Mouse (Mus musculus) T-cell, adult 2 months (primary cell): ENCODE data around the gene Rgsl1.
"Not testable (repeated sequence)": the region's sequence is repeated elsewhere in the genome, so short reads cannot be mapped to it uniquely, and the experiment has no call there.

Experiments used
- DNase-seq: peaks from one replicate; pipeline ENCODE4 v3.0.0; 2022; ENCODE audit warnings: low spot score

The Rgsl1 gene

GRCm38 (mm10) chr1:153844042-153844441, at the start of gene Rgsl1:
Gene Rgsl1, minus strand, starts transcription at chr1:153844142.
- no peak for DNase-seq

- DNase-seq = no peak
Observed at GRCm38 (mm10) chr1:153891442-153891841, 47.5 kb upstream of the Rgsl1 start, which contains the start of gene Teddm1a. Gene Teddm1a, plus strand, starts transcription at chr1:153891742.

- no peak for DNase-seq
Observed at GRCm38 (mm10) chr1:153890121-153890520, 46.2 kb upstream of the Rgsl1 start.

GRCm38 (mm10) chr1:153886024-153886633, 42.2 kb upstream of the Rgsl1 start:
- DNase-seq = no peak

DNA sequence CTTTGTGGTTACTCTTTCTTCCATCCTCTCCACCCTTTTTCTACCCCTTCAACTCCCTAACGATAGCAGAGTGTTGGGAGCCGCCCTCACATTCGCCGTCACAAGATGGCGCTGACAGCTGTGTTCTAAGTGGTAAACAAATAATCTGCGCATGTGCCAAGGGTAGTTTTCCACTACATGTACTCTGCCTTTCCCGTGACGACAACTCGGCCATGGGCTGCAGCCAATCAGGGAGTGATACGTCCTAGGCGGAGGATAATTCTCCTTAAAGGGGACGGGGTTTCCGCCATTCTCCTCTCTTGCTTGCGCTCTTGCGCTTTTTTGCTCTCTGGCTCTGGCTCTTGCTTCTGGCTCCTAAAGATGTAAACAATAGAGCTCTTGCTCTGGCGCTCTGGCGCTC, 36.4 kb upstream of the Rgsl1 start:
- not testable (repeated sequence) for DNase-seq

DNA sequence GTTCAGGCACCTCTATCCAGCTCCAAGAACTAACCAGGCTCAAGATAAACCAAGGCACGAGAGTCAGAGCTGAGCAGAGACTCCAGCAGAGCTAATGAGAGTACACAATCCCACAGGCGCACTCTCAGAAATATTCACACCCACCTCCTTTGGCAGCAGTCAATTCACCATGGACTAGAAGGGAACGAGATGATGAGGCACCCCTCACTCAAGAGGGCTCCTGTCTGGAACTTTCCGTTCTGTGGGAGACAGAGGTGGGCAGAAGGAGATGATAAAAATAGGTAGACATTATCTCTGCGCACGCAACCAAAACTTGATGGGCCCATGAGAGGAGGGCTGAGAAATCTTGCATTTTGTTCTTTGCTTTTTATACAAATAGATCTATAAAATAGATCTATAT, 30.1 kb upstream of the Rgsl1 start, which contains the start of gene Teddm1b:
Teddm1b (plus strand) TSS at position 301 of the 400 bp plus-strand sequence.
- DNase-seq = no peak

DNA sequence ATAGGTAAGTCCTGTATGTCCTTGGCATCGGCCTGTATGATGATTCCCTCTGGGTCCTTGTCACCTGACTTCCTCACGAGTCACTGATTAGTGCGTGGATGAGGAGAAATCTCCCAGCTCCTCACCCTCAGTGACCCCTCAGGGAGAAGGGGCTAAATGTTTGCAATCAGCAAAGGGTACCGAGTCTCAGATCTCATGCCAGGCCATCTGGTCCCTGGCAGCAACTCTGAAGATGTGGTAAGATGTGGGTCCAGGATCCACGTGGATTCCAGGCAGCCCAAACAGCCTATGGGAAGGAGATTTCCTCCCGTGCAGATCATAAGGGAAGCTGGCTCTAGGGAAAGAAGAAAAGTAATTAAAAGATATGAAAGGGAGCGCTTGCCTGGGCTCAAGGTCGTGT, 12.0 kb upstream of the Rgsl1 start:
- DNase-seq = no peak

- peak; percentile 6 for DNase-seq
Observed at GRCm38 (mm10) chr1:153852696-153853095, 8.8 kb upstream of the Rgsl1 start.

GRCm38 (mm10) chr1:153846867-153847266, 2.9 kb upstream of the Rgsl1 start:
- DNase-seq = peak; percentile 45

GRCm38 (mm10) chr1:153846420-153846819, 2.5 kb upstream of the Rgsl1 start:
- no peak for DNase-seq

DNA sequence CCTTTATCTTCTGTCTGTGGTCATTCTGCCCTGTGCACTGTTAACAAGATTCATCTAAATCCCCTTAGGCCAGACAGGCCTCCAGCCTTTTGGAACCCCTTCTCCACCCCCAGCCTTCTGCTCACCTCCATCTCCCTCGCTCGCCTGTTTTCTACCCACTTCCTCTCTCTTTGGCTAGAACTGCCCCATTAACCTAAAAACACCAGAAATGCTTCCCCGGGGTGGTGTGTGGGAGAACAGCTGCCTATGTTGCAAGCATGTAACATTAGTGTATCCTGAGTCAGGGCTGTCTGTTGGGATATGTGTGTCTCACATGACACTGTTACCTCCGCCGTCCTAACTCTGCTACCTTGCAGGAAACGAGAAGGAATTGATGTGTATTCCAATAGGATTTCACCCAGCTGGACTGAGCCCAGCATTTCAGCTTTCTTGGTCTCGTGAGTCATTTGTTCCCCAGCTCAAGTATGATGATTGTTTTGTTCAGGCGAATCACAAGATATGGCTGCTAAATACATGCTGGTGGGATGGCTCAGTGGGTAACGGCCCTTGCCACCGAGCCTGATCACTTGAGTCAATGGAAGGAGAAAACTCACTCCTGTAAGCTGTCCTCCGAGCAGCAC, 1.7 kb downstream of the Rgsl1 start:
- peak; percentile 9 for DNase-seq

DNA sequence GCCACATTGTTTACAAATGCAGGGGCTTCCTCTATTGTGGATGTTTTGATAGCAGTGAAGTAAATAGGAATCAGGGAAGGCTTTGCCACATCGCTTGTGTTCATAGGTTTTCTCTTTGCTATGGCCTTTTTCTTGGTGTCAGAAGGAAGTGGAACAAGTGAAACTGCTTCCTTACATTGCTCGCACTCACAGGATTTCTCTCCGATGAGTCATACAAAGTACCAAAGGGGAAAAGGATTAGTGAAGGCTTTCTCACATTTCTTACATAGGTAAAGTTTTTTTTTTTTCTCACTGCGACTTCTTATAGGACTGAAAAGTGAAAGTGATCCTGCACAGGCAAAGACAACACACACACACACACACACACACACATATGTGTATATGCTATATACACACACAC, 7.9 kb downstream of the Rgsl1 start:
- DNase-seq = no peak

- DNase-seq = no peak
Observed at GRCm38 (mm10) chr1:153830746-153831145, 13.2 kb downstream of the Rgsl1 start.

GRCm38 (mm10) chr1:153820216-153820615, 23.7 kb downstream of the Rgsl1 start:
- no peak for DNase-seq

GRCm38 (mm10) chr1:153814278-153814677, 29.7 kb downstream of the Rgsl1 start:
- no peak for DNase-seq

DNA sequence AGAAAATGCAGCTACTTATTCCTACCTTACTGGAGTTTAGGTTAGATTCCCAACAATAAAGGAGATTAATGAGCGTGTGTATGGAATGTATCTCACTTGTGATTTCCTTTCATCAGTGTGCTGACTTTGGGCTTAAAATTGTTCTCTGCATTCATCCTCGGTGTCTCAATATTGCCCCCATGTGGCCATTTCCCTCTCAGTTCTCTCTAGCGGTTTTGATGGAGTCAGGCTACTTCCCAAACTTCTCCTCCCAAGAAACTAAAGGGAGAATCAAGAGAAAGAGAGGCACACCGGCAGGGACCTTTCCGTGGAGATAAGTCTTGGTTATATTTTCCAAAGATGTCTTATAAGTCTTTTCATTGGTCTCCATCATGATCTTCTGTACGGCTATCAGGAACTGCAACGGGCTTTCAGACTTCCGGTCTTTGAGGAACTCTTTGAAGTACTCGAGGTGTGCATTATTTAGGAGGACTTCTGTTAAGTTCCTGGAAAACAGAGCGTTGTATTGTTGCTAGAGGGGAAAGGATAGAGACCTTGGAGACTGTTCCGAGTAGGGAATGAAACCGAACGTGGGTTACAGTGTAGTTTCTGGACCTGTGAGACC, 36.5 kb downstream of the Rgsl1 start:
- DNase-seq = peak; percentile 29

DNA sequence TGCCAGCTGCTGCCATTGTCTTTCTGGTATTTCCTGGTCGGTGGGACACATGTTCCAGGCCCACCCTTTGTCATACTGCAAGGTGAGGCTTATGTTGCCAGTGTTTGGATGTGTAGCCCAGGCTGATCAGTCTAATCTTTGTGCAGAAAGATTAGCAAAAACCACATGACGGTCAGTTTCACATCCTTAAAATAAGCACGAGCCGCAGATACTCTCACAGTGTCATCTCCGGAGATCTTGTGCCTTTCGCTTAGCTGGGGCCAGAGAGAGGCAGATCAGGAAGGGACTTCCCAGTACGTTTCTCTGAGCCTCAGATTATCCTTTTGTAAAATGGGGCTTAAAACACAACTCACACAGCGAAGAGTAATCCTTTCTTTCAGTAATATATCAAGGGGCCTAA, 40.4 kb downstream of the Rgsl1 start:
- DNase-seq = no peak

- no peak for DNase-seq
Observed at GRCm38 (mm10) chr1:153802691-153803090, 41.3 kb downstream of the Rgsl1 start.

DNA sequence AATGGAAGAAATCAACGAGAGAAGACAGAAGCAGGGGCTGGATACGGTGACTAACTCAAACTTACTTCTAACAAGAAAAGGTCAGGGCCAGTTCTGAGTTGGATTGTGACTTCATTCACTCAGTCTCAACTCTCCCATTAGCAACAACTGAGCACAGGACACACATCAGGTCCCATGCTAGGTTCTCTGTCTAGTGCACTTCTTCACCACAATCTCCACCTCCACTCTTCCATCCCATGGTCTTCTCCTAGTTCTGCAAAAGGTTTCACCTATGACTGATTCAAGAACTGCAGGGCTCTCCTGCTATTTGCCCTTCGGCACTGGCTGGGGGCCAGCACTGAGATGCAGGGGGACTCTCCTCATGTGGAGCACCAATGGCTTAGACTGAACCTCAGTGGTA, 49.7 kb downstream of the Rgsl1 start:
- no peak for DNase-seq

GRCm38 (mm10) chr1:153790708-153791107, 53.2 kb downstream of the Rgsl1 start:
- DNase-seq = no peak

DNA sequence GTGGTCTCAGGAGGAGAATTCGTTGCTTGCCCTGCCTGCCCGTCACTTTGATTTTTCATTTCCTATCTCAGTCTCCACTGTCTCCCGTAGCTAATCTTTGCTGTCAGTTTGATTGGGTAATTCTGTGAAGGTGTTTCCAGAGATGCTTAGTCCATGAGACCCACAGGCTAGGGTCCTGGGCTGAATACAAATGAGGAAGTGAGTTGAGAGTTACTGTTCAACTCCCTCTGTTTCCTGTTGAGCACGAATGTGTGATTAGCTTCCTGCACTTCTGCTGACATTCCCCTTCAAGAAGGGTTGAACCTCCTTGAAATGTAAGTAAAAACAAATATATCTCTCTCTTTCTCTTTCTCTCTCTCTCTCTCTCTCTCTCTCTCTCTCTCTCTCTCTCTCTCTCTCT, 58.3 kb downstream of the Rgsl1 start:
- DNase-seq = no peak

- DNase-seq = no peak
Observed at GRCm38 (mm10) chr1:153783339-153783738, 60.6 kb downstream of the Rgsl1 start.

DNA sequence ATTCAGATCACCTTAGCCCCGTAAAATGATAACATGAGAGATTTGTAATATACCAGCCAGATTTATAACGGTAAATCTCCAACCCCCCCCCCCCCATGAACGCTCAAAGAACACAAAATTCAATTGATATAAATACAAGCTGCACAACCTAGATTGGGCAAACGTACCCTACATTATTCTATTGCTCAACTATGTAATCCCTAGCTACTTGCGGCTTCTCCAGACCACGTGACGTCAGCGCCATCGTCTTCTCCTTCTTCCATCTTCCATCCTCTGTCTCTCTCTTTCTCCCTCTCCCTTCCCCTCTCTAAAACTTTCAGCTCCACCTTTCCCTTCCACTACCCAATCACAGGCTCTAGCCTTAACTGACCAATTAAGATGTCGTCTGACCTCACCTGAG, 65.7 kb downstream of the Rgsl1 start:
- DNase-seq = no peak

DNA sequence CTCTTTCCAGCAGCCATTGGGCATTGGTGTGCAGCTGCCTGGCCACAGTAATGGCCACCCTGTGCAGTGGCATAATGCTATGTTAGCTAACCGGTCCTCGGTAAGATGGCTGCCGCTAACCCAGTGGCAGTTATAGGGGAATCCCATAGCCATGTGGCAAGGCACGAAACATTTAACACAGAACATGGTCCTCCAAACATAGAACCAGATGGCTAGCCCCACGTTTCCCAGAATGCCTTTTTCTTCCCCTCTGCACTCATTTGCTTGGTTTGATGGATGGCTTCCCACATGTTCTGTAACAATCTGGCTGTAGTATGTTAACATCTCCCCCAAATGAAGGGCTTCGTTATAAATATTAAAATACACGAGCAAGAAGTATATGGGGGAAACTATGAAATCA, 67.7 kb downstream of the Rgsl1 start:
- DNase-seq = no peak
